Mouse (Mus musculus) bone marrow, adult 2 months (tissue): ENCODE data around the gene Fam192a. TPM values are rescaled to one million over a fixed set of nuclear protein-coding genes. Genes with fewer than 3 reads are reported as not detected.

Source experiments
- H3K27ac ChIP-seq: fragments of 200-500 bp; 2 replicates; pipeline ENCODE4 v1.5.1; 2012; ENCODE audit warnings: low read depth, mild to moderate bottlenecking, control low read depth, inconsistent platforms, low read length; ENCODE audit not compliant: control insufficient read depth, poor library complexity, insufficient read depth
- H3K4me1 ChIP-seq: fragments of 200-500 bp; 2 replicates; pipeline ENCODE4 v1.6.1; 2011; ENCODE audit warnings: low read length; ENCODE audit not compliant: control insufficient read depth, insufficient read depth
- H3K4me3 ChIP-seq: fragments of 200-500 bp; replicated peaks from 2 replicates; pipeline ENCODE3; 2011; ENCODE audit warnings: mild to moderate bottlenecking, low read depth, low read length, control low read depth; ENCODE audit not compliant: control insufficient read depth
- CTCF ChIP-seq: fragments of 200-500 bp; IDR thresholded peaks from 2 replicates; pipeline ENCODE4 v1.5.1; 2011; ENCODE audit warnings: low read length, control low read depth; ENCODE audit not compliant: control insufficient read depth, insufficient read depth
- POLR2A ChIP-seq: fragments of 200-500 bp; IDR thresholded peaks from 2 replicates; pipeline ENCODE4 v1.6.1; 2011; ENCODE audit warnings: low read depth, mild to moderate bottlenecking, control low read depth, low read length, borderline replicate concordance; ENCODE audit not compliant: control insufficient read depth
- WGBS: fragments of 180-500 bp; shearing (Covaris S2); methylation state at CpG from one replicate; pipeline ENCODE4 v1.1.7; 2018; 5-methylcytosine and 5-hydroxymethylcytosine counted together
- polyA plus RNA-seq: library from polyadenylated mRNA; stranded (reverse); fragments of >200 nt; gene quantifications from 2 replicates; pipeline ENCODE4 v1.2.4, GENCODE M21; 2011; ENCODE audit warnings: low replicate concordance; ENCODE audit not compliant: missing spikeins, insufficient read depth, insufficient read length

The Fam192a gene
- polyA plus RNA-seq, 1 experiment = 45.8 TPM

- WGBS = 28% methylated on average over 4 of the region's 4 CpGs
- TF ChIP-seq POLR2A (no peak), CTCF (peak; percentile 51)
Observed at GRCm38 (mm10) chr8:94584238-94584817, 17.5 kb downstream of the Fam192a start.

GRCm38 (mm10) chr8:94582569-94582968 is 19.2 kb downstream of the Fam192a start:
- no peak overlapping the region for H3K4me3 ChIP-seq
- no peak overlapping the region for H3K27ac ChIP-seq
- TF ChIP-seq CTCF (no peak), POLR2A (no peak)
- 81% methylated on average over 6 of the region's 6 CpGs for WGBS
- H3K4me1 ChIP-seq = peaks cover 2% of the 10 kb centered on the region

More at GRCm38 (mm10) chr8:94584238-94584817, 17.5 kb downstream of the Fam192a start:
- peaks cover 2% of the 10 kb centered on the region for H3K4me1 ChIP-seq
- no peak overlapping the region for H3K4me3 ChIP-seq
- no peak overlapping the region; the same call in 1 of the 2 replicates for H3K27ac ChIP-seq

- Histone ChIP-seq H3K4me1 (peaks cover 2% of the 10 kb centered on the region), H3K27ac (no peak overlapping the region), H3K4me3 (no peak overlapping the region)
- 63% methylated on average over 7 of the region's 7 CpGs for WGBS
- TF ChIP-seq POLR2A (no peak), CTCF (no peak)
Observed at GRCm38 (mm10) chr8:94581820-94582483, 19.8 kb downstream of the Fam192a start.

GRCm38 (mm10) chr8:94575148-94575547 is 26.6 kb downstream of the Fam192a start:
- 89% methylated on average over 4 of the region's 4 CpGs for WGBS
- Histone ChIP-seq H3K4me3 (no peak overlapping the region), H3K27ac (no peak overlapping the region), H3K4me1 (no peaks in the 10 kb centered on the region)
- TF ChIP-seq CTCF (no peak), POLR2A (no peak)

- 82% methylated on average over 16 of the region's 16 CpGs for WGBS
- Histone ChIP-seq H3K4me3 (no peak overlapping the region), H3K4me1 (no peaks in the 10 kb centered on the region)
Observed at GRCm38 (mm10) chr8:94574159-94574907, 27.5 kb downstream of the Fam192a start.

GRCm38 (mm10) chr8:94571896-94572295 is 29.9 kb downstream of the Fam192a start:
- Histone ChIP-seq H3K4me3 (no peak overlapping the region), H3K27ac (no peak overlapping the region), H3K4me1 (no peaks in the 10 kb centered on the region)
- 44% methylated on average over 2 of the region's 2 CpGs for WGBS
- TF ChIP-seq CTCF = no peak
- TF ChIP-seq POLR2A = no peak

More at GRCm38 (mm10) chr8:94574159-94574907, 27.5 kb downstream of the Fam192a start:
- TF ChIP-seq CTCF (no peak), POLR2A (no peak)
- no peak overlapping the region for H3K27ac ChIP-seq

- WGBS = 74% methylated on average over 1 of the region's 1 CpGs
- Histone ChIP-seq H3K4me3 (no peak overlapping the region), H3K4me1 (no peaks in the 10 kb centered on the region)
Observed at GRCm38 (mm10) chr8:94569419-94569818, 32.4 kb downstream of the Fam192a start.

GRCm38 (mm10) chr8:94568098-94568497 is 33.7 kb downstream of the Fam192a start:
- no peak overlapping the region for H3K4me3 ChIP-seq
- TF ChIP-seq POLR2A = no peak
- no peak for TF ChIP-seq CTCF
- H3K4me1 ChIP-seq = no peaks in the 10 kb centered on the region
- 89% methylated on average over 8 of the region's 8 CpGs for whole genome bisulfite sequencing
- no peak overlapping the region for H3K27ac ChIP-seq

More at GRCm38 (mm10) chr8:94569419-94569818, 32.4 kb downstream of the Fam192a start:
- TF ChIP-seq CTCF (no peak), POLR2A (no peak)
- no peak overlapping the region for H3K27ac ChIP-seq
